Mouse (Mus musculus): Measurements from ENCODE around the gene Gm49450. TPM values are rescaled to one million over a fixed set of nuclear protein-coding genes. Genes with fewer than 3 reads are reported as not detected.
"Not testable (repeated sequence)": the region's sequence is repeated elsewhere in the genome, so short reads cannot be mapped to it uniquely, and the experiment has no call there.

The Gm49450 gene
- polyA plus RNA-seq, 1 experiment = 82.1 TPM

GRCm38 (mm10) chr15:98956000-98956399 is 2.6 kb upstream of the Gm49450 start:
- no peak for DNase-seq
- TF ChIP-seq POLR2A (IDR thresholded peaks at IDR 0.05; ENCODE audit: control insufficient read depth, extremely low read depth, insufficient read depth, low read length, poor library complexity) = no peak
- TF ChIP-seq CTCF (IDR thresholded peaks at IDR 0.05; ENCODE audit: borderline replicate concordance, control insufficient read depth, extremely low read depth, insufficient read depth, low read length, poor library complexity) = no peak
- H3K36me3 ChIP-seq (ENCODE audit: control insufficient read depth, insufficient read depth, low read length) = no peaks in the 10 kb centered on the region
- WGBS = 98% methylated on average over 4 of the region's 4 CpGs
- H3K27ac ChIP-seq (ENCODE audit: control insufficient read depth, insufficient read depth, low read length) = no peak overlapping the region
- H3K4me3 ChIP-seq (ENCODE audit: control insufficient read depth, insufficient read depth, low read length) = no peak overlapping the region
- no peaks in the 10 kb centered on the region for H3K27me3 ChIP-seq (ENCODE audit: control insufficient read depth, insufficient read depth, low read length)
- peaks cover 8% of the 10 kb centered on the region for H3K4me1 ChIP-seq (replicated peaks; ENCODE audit: control insufficient read depth, insufficient read depth, low read length)

GRCm38 (mm10) chr15:98955324-98955723 is 2.0 kb upstream of the Gm49450 start:
- H3K4me1 ChIP-seq (replicated peaks; ENCODE audit: control insufficient read depth, insufficient read depth, low read length) = peaks cover 8% of the 10 kb centered on the region
- H3K27ac ChIP-seq (ENCODE audit: control insufficient read depth, insufficient read depth, low read length) = no peak overlapping the region
- WGBS = 97% methylated on average over 4 of the region's 4 CpGs
- DNase-seq = no peak
- H3K4me3 ChIP-seq (ENCODE audit: control insufficient read depth, insufficient read depth, low read length) = no peak overlapping the region
- no peaks in the 10 kb centered on the region for H3K27me3 ChIP-seq (ENCODE audit: control insufficient read depth, insufficient read depth, low read length)
- TF ChIP-seq POLR2A (IDR thresholded peaks at IDR 0.05; ENCODE audit: control insufficient read depth, extremely low read depth, insufficient read depth, low read length, poor library complexity) (no peak), CTCF (IDR thresholded peaks at IDR 0.05; ENCODE audit: borderline replicate concordance, control insufficient read depth, extremely low read depth, insufficient read depth, low read length, poor library complexity) (no peak)
- H3K36me3 ChIP-seq (ENCODE audit: control insufficient read depth, insufficient read depth, low read length) = no peaks in the 10 kb centered on the region

- 88% methylated on average over 14 of the region's 14 CpGs for WGBS
- no peak for DNase-seq
- peaks cover 8% of the 10 kb centered on the region for H3K4me1 ChIP-seq (replicated peaks; ENCODE audit: control insufficient read depth, insufficient read depth, low read length)
- no peak for TF ChIP-seq CTCF (IDR thresholded peaks at IDR 0.05; ENCODE audit: borderline replicate concordance, control insufficient read depth, extremely low read depth, insufficient read depth, low read length, poor library complexity)
- TF ChIP-seq POLR2A (IDR thresholded peaks at IDR 0.05; ENCODE audit: control insufficient read depth, extremely low read depth, insufficient read depth, low read length, poor library complexity) = no peak
- no peaks in the 10 kb centered on the region for H3K27me3 ChIP-seq (ENCODE audit: control insufficient read depth, insufficient read depth, low read length)
- H3K27ac ChIP-seq (ENCODE audit: control insufficient read depth, insufficient read depth, low read length) = no peak overlapping the region
- no peaks in the 10 kb centered on the region for H3K36me3 ChIP-seq (ENCODE audit: control insufficient read depth, insufficient read depth, low read length)
- H3K4me3 ChIP-seq (ENCODE audit: control insufficient read depth, insufficient read depth, low read length) = no peak overlapping the region
Measured at GRCm38 (mm10) chr15:98954425-98955253, 1.3 kb upstream of the Gm49450 start.

GRCm38 (mm10) chr15:98952751-98953400 is 475 bp downstream of the Gm49450 start:
- Histone ChIP-seq H3K27ac (ENCODE audit: control insufficient read depth, insufficient read depth, low read length) (peak overlapping the region; percentile 92), H3K4me3 (ENCODE audit: control insufficient read depth, insufficient read depth, low read length) (peak overlapping the region; percentile 87), H3K27me3 (ENCODE audit: control insufficient read depth, insufficient read depth, low read length) (no peaks in the 10 kb centered on the region), H3K4me1 (replicated peaks; ENCODE audit: control insufficient read depth, insufficient read depth, low read length) (peaks cover 8% of the 10 kb centered on the region), H3K36me3 (ENCODE audit: control insufficient read depth, insufficient read depth, low read length) (no peaks in the 10 kb centered on the region)
- peak; percentile 87 for DNase-seq
- WGBS = under 1% methylated on average over 41 of the region's 41 CpGs
- no peak for TF ChIP-seq POLR2A (IDR thresholded peaks at IDR 0.05; ENCODE audit: control insufficient read depth, extremely low read depth, insufficient read depth, low read length, poor library complexity)
- peak; percentile 74; the same call in 1 of the 2 replicates for TF ChIP-seq CTCF (IDR thresholded peaks at IDR 0.05; ENCODE audit: borderline replicate concordance, control insufficient read depth, extremely low read depth, insufficient read depth, low read length, poor library complexity)

- DNase-seq = no peak
- peaks cover 8% of the 10 kb centered on the region for H3K4me1 ChIP-seq (replicated peaks; ENCODE audit: control insufficient read depth, insufficient read depth, low read length)
- no peak overlapping the region for H3K27ac ChIP-seq (ENCODE audit: control insufficient read depth, insufficient read depth, low read length)
- TF ChIP-seq POLR2A (IDR thresholded peaks at IDR 0.05; ENCODE audit: control insufficient read depth, extremely low read depth, insufficient read depth, low read length, poor library complexity) (no peak), CTCF (IDR thresholded peaks at IDR 0.05; ENCODE audit: borderline replicate concordance, control insufficient read depth, extremely low read depth, insufficient read depth, low read length, poor library complexity) (no peak)
- H3K27me3 ChIP-seq (ENCODE audit: control insufficient read depth, insufficient read depth, low read length) = no peaks in the 10 kb centered on the region
- H3K36me3 ChIP-seq (ENCODE audit: control insufficient read depth, insufficient read depth, low read length) = no peaks in the 10 kb centered on the region
- WGBS = 85% methylated on average over 5 of the region's 5 CpGs
- H3K4me3 ChIP-seq (ENCODE audit: control insufficient read depth, insufficient read depth, low read length) = no peak overlapping the region
Measured at GRCm38 (mm10) chr15:98952063-98952455, 1.3 kb downstream of the Gm49450 start.

GRCm38 (mm10) chr15:98951122-98952062 is 2.0 kb downstream of the Gm49450 start:
- H3K36me3 ChIP-seq (ENCODE audit: control insufficient read depth, insufficient read depth, low read length); H3K27ac ChIP-seq (ENCODE audit: control insufficient read depth, insufficient read depth, low read length); DNase-seq; H3K4me3 ChIP-seq (ENCODE audit: control insufficient read depth, insufficient read depth, low read length); H3K4me1 ChIP-seq (replicated peaks; ENCODE audit: control insufficient read depth, insufficient read depth, low read length); H3K27me3 ChIP-seq (ENCODE audit: control insufficient read depth, insufficient read depth, low read length): not testable (repeated sequence)
- WGBS = 98% methylated on average over 11 of the region's 15 CpGs
